Mouse (Mus musculus) embryonic fibroblast, embryonic 13.5 days (primary cell): Measurements from ENCODE around the gene Ank. TPM values are rescaled to one million over a fixed set of nuclear protein-coding genes. Genes with fewer than 3 reads are reported as not detected.

Source experiments
- H3K27ac ChIP-seq: 2 replicates; pipeline ENCODE4 v1.5.1; 2012; ENCODE audit warnings: low read length, control low read depth, inconsistent platforms; ENCODE audit not compliant: insufficient read depth
- H3K4me1 ChIP-seq: 2 replicates; pipeline ENCODE4 v1.6.1; 2011; ENCODE audit warnings: low read length; ENCODE audit not compliant: control insufficient read depth, insufficient read depth
- H3K4me3 ChIP-seq: 2 replicates; pipeline ENCODE4 v1.5.1; 2011; ENCODE audit warnings: mild to moderate bottlenecking, control low read depth, low read length; ENCODE audit not compliant: insufficient read depth
- CTCF ChIP-seq: IDR thresholded peaks from 2 replicates; pipeline ENCODE4 v1.5.1; 2011; ENCODE audit warnings: mild to moderate bottlenecking, control low read depth, low read length, moderate library complexity, borderline replicate concordance; ENCODE audit not compliant: insufficient read depth
- POLR2A ChIP-seq: IDR thresholded peaks from 2 replicates; pipeline ENCODE4 v1.6.1; 2011; ENCODE audit warnings: low read depth, mild to moderate bottlenecking, control low read depth, low read length, moderate library complexity
- polyA plus RNA-seq: library from polyadenylated mRNA; stranded (reverse); fragments of >200 nt; gene quantifications from 2 replicates; pipeline ENCODE4 v1.2.4, GENCODE M21; 2011; ENCODE audit warnings: low read depth; ENCODE audit not compliant: missing spikeins, insufficient read length

Ank gene
- polyA plus RNA-seq, 1 experiment, result 30.3 TPM

- H3K4me1 ChIP-seq, result no peaks in the 10 kb centered on the region
- no peak overlapping the region for H3K27ac ChIP-seq
- no peak overlapping the region for H3K4me3 ChIP-seq
- TF ChIP-seq POLR2A (no peak), CTCF (no peak)
Measured at GRCm38 (mm10) chr15:27586093-27586480, 119.6 kb downstream of the Ank start.

- Histone ChIP-seq H3K4me3 (no peak overlapping the region), H3K4me1 (no peaks in the 10 kb centered on the region)
- no peak for TF ChIP-seq CTCF
- no peak for TF ChIP-seq POLR2A
Measured at GRCm38 (mm10) chr15:27588087-27588826, 121.8 kb downstream of the Ank start.

GRCm38 (mm10) chr15:27590812-27591211 lies 124.3 kb downstream of the Ank start:
- H3K4me3 ChIP-seq, result no peak overlapping the region
- no peak overlapping the region for H3K27ac ChIP-seq
- no peaks in the 10 kb centered on the region for H3K4me1 ChIP-seq
- no peak for TF ChIP-seq POLR2A
- TF ChIP-seq CTCF, result no peak

More at GRCm38 (mm10) chr15:27588087-27588826, 121.8 kb downstream of the Ank start:
- H3K27ac ChIP-seq, result no peak overlapping the region

GRCm38 (mm10) chr15:27592620-27593320 lies 126.3 kb downstream of the Ank start:
- TF ChIP-seq POLR2A (no peak), CTCF (no peak)

GRCm38 (mm10) chr15:27593717-27594116 lies 127.2 kb downstream of the Ank start:
- Histone ChIP-seq H3K4me3 (no peak overlapping the region), H3K4me1 (peaks cover 10% of the 10 kb centered on the region), H3K27ac (no peak overlapping the region)
- no peak for TF ChIP-seq CTCF
- TF ChIP-seq POLR2A, result no peak

More at GRCm38 (mm10) chr15:27592620-27593320, 126.3 kb downstream of the Ank start:
- Histone ChIP-seq H3K4me3 (no peak overlapping the region), H3K27ac (no peak overlapping the region), H3K4me1 (peaks cover 10% of the 10 kb centered on the region)

GRCm38 (mm10) chr15:27594973-27595372 lies 128.5 kb downstream of the Ank start:
- TF ChIP-seq POLR2A (no peak), CTCF (no peak)
- H3K27ac ChIP-seq, result no peak overlapping the region
- no peak overlapping the region for H3K4me3 ChIP-seq
- peaks cover 10% of the 10 kb centered on the region for H3K4me1 ChIP-seq

GRCm38 (mm10) chr15:27595560-27595959 lies 129.1 kb downstream of the Ank start:
- H3K27ac ChIP-seq, result no peak overlapping the region
- H3K4me3 ChIP-seq, result no peak overlapping the region
- TF ChIP-seq POLR2A (no peak), CTCF (no peak)
- H3K4me1 ChIP-seq, result peaks cover 10% of the 10 kb centered on the region

- no peak overlapping the region for H3K4me3 ChIP-seq
- H3K27ac ChIP-seq, result peak overlapping the region; percentile 64
- H3K4me1 ChIP-seq, result peaks cover 10% of the 10 kb centered on the region
- no peak for TF ChIP-seq CTCF
Measured at GRCm38 (mm10) chr15:27596463-27597140, 130.1 kb downstream of the Ank start.

- Histone ChIP-seq H3K27ac (no peak overlapping the region), H3K4me1 (peaks cover 10% of the 10 kb centered on the region), H3K4me3 (no peak overlapping the region)
- TF ChIP-seq POLR2A (no peak), CTCF (no peak)
Measured at GRCm38 (mm10) chr15:27597516-27597915, 131.0 kb downstream of the Ank start.

- TF ChIP-seq POLR2A, result no peak
- no peak for TF ChIP-seq CTCF
- no peak overlapping the region for H3K27ac ChIP-seq
- H3K4me3 ChIP-seq, result no peak overlapping the region
- H3K4me1 ChIP-seq, result peaks cover 10% of the 10 kb centered on the region
Measured at GRCm38 (mm10) chr15:27598786-27599385, 132.4 kb downstream of the Ank start.
